Mouse (Mus musculus): ENCODE data around the gene Hand1.

Gene Hand1

GRCm38 (mm10) chr11:57801766-57802510, 30.7 kb downstream of the Hand1 start:
- peak; percentile 61 for DNase-seq (ENCODE audit: low spot score)

DNA sequence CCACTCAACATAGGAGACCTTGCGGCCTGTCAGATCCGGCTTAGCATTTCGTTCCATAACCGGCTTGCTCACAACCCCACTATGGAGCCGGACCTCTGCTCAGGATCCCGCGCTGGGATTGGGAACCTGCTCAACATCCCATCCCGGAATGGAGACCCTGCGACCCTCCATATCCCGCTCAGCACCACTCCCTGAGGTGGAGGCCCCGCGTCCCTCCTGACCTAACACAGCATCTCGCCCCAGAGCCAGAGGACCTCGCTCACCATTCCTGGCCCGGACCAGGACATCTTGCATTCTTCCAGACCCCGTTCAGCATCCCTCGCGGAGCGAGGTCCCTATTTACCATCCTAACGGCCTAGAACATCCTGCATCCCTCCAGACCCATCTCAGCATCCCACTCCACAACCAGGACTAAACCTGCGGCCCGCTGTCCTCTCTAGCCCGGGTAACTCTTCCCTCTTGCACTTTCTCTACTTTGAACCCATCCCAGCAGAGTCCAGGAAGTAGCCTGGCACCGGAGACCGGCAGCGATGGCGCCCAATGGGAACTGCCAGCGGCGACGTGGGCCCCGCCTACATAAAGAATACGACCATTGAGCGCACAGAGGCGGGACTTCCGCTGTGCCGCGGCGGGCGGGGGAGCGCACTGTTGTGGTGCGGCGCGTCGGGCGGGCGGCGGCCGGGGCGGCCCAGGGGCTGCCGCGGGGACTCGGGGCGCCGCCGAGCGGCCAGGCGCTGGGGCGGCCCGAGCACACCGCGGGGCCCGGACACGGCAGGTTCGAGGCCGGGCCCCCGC, 31.4 kb downstream of the Hand1 start, which contains the start of gene Sap30l:
Sap30l (plus strand) TSS at position 667 of the 795 bp plus-strand sequence.
- peak; percentile 99 for DNase-seq (ENCODE audit: low spot score)

GRCm38 (mm10) chr11:57800266-57800951, 32.2 kb downstream of the Hand1 start:
- DNase-seq (ENCODE audit: low spot score) = no peak

DNA sequence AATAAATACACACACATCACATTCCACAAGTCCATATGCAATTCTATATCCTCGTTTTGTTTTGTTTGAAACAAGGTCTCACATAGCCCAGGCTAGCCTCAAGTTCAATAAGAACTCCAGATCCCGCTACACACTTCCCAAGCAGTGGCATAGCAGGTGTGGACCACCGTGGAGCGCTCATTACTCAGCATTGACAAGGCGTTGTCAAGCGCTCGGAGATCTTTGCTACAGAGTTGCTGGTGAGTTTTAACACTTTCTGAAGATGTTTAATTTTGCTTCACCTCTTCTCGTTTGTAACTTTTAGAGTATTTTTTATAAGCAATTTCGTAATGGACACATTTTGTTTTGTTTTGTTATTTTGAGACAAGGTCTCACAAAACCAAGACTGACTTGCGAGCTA, 33.2 kb downstream of the Hand1 start:
- DNase-seq (ENCODE audit: low spot score) = no peak

DNA sequence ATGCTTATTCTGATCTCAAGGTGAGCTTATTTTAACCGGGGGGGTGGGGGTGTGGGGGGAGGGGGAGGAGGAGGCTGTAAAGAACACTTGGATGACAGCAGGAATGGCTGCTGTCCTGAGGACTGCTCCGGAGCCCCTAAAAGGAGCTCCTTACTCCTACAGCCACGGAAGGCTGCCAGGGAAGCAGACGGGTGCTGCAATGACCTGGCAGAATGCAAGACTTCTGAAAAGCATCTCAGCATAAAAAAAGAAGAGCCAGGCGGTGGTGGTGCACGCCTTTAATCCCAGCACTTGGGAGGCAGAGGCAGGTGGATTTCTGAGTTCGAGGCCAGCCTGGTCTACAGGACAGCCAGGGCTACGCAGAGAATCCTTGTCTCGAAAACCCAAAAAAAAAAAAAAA, 34.8 kb downstream of the Hand1 start:
- DNase-seq (ENCODE audit: low spot score) = no peak

- no peak for DNase-seq (ENCODE audit: low spot score)
Observed at GRCm38 (mm10) chr11:57795086-57795485, 37.5 kb downstream of the Hand1 start.

- DNase-seq (ENCODE audit: low spot score) = no peak
Observed at GRCm38 (mm10) chr11:57790866-57791535, 41.6 kb downstream of the Hand1 start.

GRCm38 (mm10) chr11:57787913-57788312, 44.7 kb downstream of the Hand1 start:
- peak; percentile 65 for DNase-seq (ENCODE audit: low spot score)

DNA sequence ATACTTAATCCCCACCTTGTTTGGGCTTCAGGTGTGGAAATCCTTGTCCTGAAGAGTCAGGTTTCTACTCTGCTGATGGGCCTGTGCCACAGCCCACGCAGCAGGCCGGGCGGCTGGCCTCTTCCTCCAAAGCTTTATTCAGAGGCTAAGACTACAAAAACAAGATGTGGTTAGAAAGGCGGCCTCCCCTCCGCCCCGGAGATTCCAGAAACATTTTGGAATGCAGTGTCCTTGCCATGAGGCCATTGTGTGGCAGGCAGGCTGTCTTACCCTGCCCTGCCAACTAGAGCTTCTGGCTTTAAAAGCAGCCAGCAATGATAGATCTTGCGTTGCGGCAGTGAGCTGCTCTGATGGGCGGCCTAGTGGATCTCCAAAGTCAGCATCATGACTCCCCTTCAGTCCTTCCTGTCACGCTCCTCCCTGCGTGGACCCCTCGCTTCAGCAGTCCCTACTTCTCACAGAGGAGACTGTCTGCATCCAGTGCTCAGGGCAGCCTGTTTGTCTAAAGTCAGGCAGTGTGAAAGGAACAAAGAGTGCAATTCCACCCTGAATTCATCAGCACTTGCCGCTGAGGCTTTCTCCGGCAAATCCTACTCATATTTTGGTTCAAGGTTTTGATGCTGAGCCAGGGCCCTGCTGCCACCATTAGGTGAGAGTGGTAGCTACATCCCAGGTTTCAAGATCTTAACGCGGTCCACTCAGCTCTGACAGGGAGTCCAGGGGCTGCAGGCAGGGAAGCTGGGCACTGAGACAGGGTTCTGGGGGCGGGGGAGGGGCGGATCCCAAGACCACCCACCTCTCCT, 45.8 kb downstream of the Hand1 start:
- peak; percentile 60 for DNase-seq (ENCODE audit: low spot score)

- DNase-seq (ENCODE audit: low spot score) = no peak
Observed at GRCm38 (mm10) chr11:57779824-57780223, 52.8 kb downstream of the Hand1 start.

All from embryo, embryonic 10 days (tissue).